Mouse (Mus musculus) embryonic facial prominence, embryonic 13.5 days (tissue): ENCODE results near the gene Sf1. TPM values are rescaled to one million over a fixed set of nuclear protein-coding genes. Genes with fewer than 3 reads are reported as not detected.

ENCODE experiments used
- ATAC-seq: fragments of 200-750 bp; cut with Nextera tagmentation; 2 replicates; pipeline ENCODE4 v1.8.0; 2017; ENCODE audit warnings: low read depth; ENCODE audit not compliant: insufficient number of reproducible peaks, insufficient read depth, low FRiP score, low TSS enrichment
- H3K27ac ChIP-seq: fragments of 300-500 bp; sonication (generic); 2 replicates; pipeline ENCODE4 v1.5.1; 2015; ENCODE audit warnings: moderate library complexity, mild to moderate bottlenecking, inconsistent platforms
- H3K27me3 ChIP-seq: fragments of 300-500 bp; sonication (generic); 2 replicates; pipeline ENCODE4 v1.6.1; 2015; ENCODE audit warnings: mild to moderate bottlenecking, inconsistent platforms
- H3K36me3 ChIP-seq: fragments of 300-500 bp; sonication (generic); 2 replicates; pipeline ENCODE4 v1.6.1; 2015; ENCODE audit warnings: mild to moderate bottlenecking, inconsistent platforms
- H3K4me1 ChIP-seq: fragments of 300-500 bp; sonication (generic); 2 replicates; pipeline ENCODE4 v1.6.1; 2015; ENCODE audit warnings: inconsistent platforms
- H3K4me2 ChIP-seq: fragments of 300-500 bp; sonication (generic); 2 replicates; pipeline ENCODE4 v1.6.1; 2015; ENCODE audit warnings: moderate library complexity, mild to moderate bottlenecking, inconsistent platforms
- H3K4me3 ChIP-seq: fragments of 300-500 bp; sonication (generic); 2 replicates; pipeline ENCODE4 v1.5.1; 2015; ENCODE audit warnings: mild to moderate bottlenecking, inconsistent platforms
- H3K9ac ChIP-seq: fragments of 300-500 bp; sonication (generic); 2 replicates; pipeline ENCODE4 v1.6.1; 2015; ENCODE audit warnings: mild to moderate bottlenecking, inconsistent platforms
- H3K9me3 ChIP-seq: fragments of 300-500 bp; sonication (generic); 2 replicates; pipeline ENCODE4 v1.6.1; 2016; ENCODE audit warnings: inconsistent platforms
- WGBS: fragments of 180-500 bp; shearing (Covaris S2); methylation state at CpG from one replicate; pipeline ENCODE4 v1.1.7; 2015; ENCODE audit warnings: mixed read lengths; 5-methylcytosine and 5-hydroxymethylcytosine counted together
- polyA plus RNA-seq: library from polyadenylated mRNA; unstranded; fragments of >200 nt; fragmentation: Nextera tagmentation; extraction: Ambion mirVana; gene quantifications from 2 replicates; pipeline ENCODE4 v1.2.1, GENCODE M21; 2015

The Sf1 gene
- polyA plus RNA-seq, 1 experiment from 2014 or later = 151 TPM

DNA sequence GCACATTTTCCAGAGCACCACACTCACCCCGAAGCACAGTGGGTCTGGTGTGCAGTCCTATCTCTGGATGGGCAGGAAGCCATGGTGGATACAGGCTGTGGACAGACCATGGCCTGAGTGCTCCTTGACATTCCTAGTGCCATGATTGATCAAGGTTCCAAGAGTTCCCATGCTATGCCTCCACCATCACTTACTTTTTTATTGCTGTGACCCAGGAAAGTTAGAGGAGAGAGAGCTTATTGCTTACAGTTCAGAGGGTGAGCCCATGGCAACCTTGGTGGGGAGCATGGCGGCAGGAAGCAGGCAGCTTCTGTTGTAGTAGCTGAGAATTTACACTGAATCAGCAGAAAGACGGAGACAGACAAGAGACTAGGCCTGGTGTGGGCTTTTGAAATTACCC is 2.2 kb upstream of the Sf1 start:
- Histone ChIP-seq H3K27ac (no peak overlapping the region), H3K4me1 (peaks cover 15% of the 10 kb centered on the region), H3K9ac (no peak overlapping the region), H3K9me3 (no peaks in the 10 kb centered on the region), H3K27me3 (no peaks in the 10 kb centered on the region), H3K36me3 (peaks cover 22% of the 10 kb centered on the region), H3K4me3 (no peak overlapping the region), H3K4me2 (no peak overlapping the region)
- 95% methylated on average over 3 of the region's 3 CpGs for WGBS
- ATAC-seq = no peak

DNA sequence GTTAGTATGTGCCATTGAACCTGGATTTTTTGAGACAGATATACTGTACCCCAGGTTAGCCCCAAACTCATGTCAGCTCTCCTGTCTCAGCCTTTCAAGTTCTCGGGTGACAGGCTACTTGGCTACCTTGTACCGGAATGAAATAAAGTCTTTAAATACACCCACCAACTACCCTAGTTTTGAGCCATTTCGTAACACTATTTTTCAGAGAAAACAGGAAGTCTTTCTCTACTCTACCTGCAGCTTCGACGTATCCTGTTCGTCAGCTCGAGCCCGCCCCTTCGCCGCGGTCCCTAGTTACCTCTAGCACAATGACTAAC is 439 bp upstream of the Sf1 start:
- Histone ChIP-seq H3K4me3 (peak overlapping the region; percentile 98), H3K27me3 (no peaks in the 10 kb centered on the region), H3K9ac (peak overlapping the region; percentile 99), H3K9me3 (no peaks in the 10 kb centered on the region), H3K4me1 (peaks cover 24% of the 10 kb centered on the region), H3K36me3 (peaks cover 39% of the 10 kb centered on the region), H3K27ac (peak overlapping the region; percentile 49), H3K4me2 (peak overlapping the region; percentile 66)
- no peak for ATAC-seq
- 2% methylated on average over 11 of the region's 11 CpGs for WGBS

DNA sequence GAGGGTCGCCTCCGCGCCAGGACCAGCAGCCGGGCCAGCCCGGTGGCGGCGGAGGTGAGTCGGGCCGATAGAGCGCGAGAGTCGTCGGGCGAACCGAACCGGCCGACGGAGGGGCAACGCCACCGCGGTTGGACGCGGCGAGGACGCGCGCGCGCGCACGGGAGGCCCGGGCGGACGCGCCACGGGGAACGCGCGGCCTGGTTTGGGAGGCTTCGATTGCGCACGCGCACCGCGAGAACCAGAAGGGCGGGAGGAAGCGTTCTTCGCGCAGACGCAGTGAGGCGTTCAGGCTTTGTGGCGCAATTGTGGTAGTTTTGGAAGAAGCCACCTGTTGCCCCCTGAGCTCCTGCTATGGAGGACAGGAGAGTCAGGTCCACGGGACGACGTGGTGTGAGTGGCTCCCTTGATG is 831 bp downstream of the Sf1 start:
- no peaks in the 10 kb centered on the region for H3K9me3 ChIP-seq
- under 1% methylated on average over 55 of the region's 55 CpGs for WGBS
- H3K4me1 ChIP-seq = peaks cover 24% of the 10 kb centered on the region
- peak overlapping the region; percentile 81 for H3K4me2 ChIP-seq
- peak overlapping the region; percentile 99 for H3K9ac ChIP-seq
- H3K27ac ChIP-seq = peak overlapping the region; percentile 98
- peak overlapping the region; percentile 98 for H3K4me3 ChIP-seq
- no peaks in the 10 kb centered on the region for H3K27me3 ChIP-seq
- ATAC-seq = no peak
- H3K36me3 ChIP-seq = peaks cover 45% of the 10 kb centered on the region

DNA sequence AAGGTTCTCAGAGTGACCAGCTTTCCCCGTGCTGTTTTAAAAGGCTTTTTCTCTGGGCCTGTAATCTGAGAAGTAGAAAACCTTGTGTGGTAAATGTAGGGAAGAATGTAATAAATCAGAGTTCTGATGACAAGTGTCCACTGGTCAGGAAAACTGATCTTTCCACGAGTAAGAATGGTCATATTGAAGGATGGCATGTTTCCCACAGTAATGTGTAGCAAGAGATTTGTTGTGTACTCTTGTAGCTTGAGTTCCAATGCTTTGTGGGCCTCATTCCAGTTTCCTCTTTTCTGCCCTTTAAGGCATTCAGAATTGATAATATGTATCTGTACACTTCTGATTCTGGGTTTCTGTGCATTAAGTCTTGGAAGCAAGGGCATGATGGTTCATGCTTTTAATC is 1.4 kb downstream of the Sf1 start:
- Histone ChIP-seq H3K27ac (no peak overlapping the region), H3K4me3 (peak overlapping the region; percentile 98), H3K9me3 (no peaks in the 10 kb centered on the region), H3K4me2 (peak overlapping the region; percentile 81), H3K27me3 (no peaks in the 10 kb centered on the region), H3K36me3 (peaks cover 51% of the 10 kb centered on the region), H3K9ac (peak overlapping the region; percentile 99), H3K4me1 (peaks cover 24% of the 10 kb centered on the region)
- no peak for ATAC-seq
- WGBS = 3% methylated on average over 2 of the region's 2 CpGs

DNA sequence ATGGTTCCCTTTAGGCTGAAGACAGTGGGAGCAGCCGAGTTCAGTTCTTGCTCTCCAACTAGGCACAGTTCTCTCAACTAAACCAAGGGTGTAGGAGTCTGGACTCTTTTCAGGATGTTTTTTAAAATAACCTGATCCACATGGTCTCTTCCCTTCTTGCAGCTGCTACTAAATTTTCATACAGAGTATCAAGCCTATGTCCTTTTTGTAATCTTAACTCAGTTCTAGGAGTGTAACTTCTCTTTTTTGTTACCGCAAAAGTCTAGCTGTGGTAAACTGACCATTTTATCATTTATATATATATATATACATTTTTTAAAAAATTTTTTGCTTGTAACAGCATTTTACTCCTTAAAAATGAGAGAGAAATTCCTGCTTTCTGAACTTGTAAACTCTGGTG is 6.7 kb downstream of the Sf1 start:
- ATAC-seq = no peak
- Histone ChIP-seq H3K9me3 (no peaks in the 10 kb centered on the region), H3K27me3 (no peaks in the 10 kb centered on the region), H3K4me1 (peaks cover 16% of the 10 kb centered on the region), H3K27ac (no peak overlapping the region), H3K4me3 (no peak overlapping the region), H3K4me2 (no peak overlapping the region), H3K36me3 (peaks cover 95% of the 10 kb centered on the region), H3K9ac (no peak overlapping the region)
- WGBS = 82% methylated on average over 2 of the region's 2 CpGs

DNA sequence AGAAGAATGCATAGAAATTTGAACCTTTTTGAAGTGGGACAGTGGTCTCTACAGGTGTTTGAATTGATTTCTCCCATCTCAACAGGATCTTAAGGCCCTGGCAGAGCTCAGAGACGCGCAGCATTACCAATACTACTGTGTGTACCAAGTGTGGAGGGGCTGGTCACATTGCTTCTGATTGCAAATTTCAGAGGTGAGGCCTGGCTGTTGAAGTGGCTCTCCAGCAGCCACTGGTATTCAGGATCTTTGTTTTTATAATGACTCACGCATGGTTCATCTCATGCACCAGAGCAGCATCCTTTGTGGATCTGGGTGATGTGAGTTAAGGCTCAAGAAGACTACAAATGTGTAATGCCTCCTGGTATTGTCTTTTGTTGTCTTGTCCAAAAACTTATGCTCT is 8.9 kb downstream of the Sf1 start:
- Histone ChIP-seq H3K36me3 (peaks cover 95% of the 10 kb centered on the region), H3K27me3 (no peaks in the 10 kb centered on the region), H3K4me1 (peaks cover 1% of the 10 kb centered on the region; the same call in 1 of the 2 replicates), H3K9ac (no peak overlapping the region), H3K9me3 (no peaks in the 10 kb centered on the region), H3K4me3 (no peak overlapping the region), H3K4me2 (no peak overlapping the region), H3K27ac (no peak overlapping the region)
- ATAC-seq = no peak
- 96% methylated on average over 3 of the region's 3 CpGs for WGBS

DNA sequence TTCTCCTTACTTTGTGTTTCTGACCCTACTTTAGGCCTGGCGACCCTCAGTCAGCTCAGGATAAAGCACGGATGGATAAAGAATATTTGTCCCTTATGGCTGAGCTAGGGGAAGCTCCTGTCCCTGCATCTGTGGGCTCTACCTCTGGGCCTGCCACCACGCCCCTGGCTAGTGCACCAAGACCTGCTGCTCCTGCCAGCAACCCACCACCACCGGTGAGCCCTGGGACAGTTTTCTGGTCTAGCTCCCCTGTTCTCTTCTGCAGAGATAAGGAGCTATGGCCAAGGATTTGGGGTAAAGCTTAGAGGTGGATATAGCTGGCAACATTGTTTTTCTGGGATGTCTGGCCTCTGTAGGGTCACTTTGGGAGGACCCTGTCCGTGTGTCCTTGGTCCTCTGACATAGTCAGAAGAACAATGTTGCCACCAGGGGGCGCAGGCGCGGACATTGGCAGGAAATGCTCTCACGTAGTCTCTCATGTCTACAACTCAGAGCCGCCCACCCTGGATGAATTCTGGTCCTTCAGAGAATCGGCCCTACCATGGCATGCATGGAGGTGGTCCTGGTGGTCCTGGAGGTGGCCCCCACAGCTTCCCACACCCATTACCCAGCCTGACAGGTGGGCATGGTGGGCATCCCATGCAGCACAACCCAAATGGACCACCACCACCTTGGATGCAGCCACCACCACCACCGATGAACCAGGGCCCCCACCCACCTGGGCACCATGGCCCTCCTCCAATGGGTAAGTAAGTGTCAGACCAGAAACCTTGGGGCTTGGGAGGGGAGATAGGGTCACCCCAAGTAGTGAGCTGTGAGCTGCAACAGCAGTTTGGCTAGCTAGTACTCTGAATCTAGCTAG is 10.3 kb downstream of the Sf1 start:
- ATAC-seq = peak; percentile 54; the same call in 1 of the 2 replicates
- WGBS = 69% methylated on average over 12 of the region's 12 CpGs
- Histone ChIP-seq H3K9me3 (no peaks in the 10 kb centered on the region), H3K4me3 (no peak overlapping the region), H3K27ac (no peak overlapping the region), H3K4me1 (no peaks in the 10 kb centered on the region), H3K4me2 (no peak overlapping the region), H3K9ac (no peak overlapping the region), H3K27me3 (no peaks in the 10 kb centered on the region), H3K36me3 (peaks cover 96% of the 10 kb centered on the region)

DNA sequence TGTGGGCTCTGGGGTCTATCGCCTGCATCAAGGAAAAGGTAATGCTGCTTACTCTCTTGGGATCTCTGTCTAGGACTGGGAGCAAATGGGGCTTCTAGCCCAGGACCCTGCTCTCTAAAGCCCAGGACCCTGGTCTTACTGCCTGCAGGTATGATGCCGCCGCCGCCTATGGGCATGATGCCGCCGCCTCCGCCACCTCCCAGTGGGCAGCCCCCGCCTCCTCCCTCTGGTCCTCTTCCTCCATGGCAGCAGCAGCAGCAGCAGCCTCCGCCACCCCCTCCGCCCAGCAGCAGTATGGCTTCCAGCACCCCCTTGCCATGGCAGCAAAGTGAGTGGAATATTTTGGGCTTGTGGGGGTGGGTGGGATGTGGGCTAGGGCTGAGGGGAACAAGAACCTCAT is 11.1 kb downstream of the Sf1 start:
- Histone ChIP-seq H3K4me3 (no peak overlapping the region), H3K27ac (no peak overlapping the region), H3K27me3 (no peaks in the 10 kb centered on the region), H3K9ac (no peak overlapping the region), H3K36me3 (peaks cover 98% of the 10 kb centered on the region), H3K9me3 (no peaks in the 10 kb centered on the region), H3K4me2 (no peak overlapping the region), H3K4me1 (no peaks in the 10 kb centered on the region)
- 97% methylated on average over 10 of the region's 10 CpGs for WGBS
- no peak for ATAC-seq

DNA sequence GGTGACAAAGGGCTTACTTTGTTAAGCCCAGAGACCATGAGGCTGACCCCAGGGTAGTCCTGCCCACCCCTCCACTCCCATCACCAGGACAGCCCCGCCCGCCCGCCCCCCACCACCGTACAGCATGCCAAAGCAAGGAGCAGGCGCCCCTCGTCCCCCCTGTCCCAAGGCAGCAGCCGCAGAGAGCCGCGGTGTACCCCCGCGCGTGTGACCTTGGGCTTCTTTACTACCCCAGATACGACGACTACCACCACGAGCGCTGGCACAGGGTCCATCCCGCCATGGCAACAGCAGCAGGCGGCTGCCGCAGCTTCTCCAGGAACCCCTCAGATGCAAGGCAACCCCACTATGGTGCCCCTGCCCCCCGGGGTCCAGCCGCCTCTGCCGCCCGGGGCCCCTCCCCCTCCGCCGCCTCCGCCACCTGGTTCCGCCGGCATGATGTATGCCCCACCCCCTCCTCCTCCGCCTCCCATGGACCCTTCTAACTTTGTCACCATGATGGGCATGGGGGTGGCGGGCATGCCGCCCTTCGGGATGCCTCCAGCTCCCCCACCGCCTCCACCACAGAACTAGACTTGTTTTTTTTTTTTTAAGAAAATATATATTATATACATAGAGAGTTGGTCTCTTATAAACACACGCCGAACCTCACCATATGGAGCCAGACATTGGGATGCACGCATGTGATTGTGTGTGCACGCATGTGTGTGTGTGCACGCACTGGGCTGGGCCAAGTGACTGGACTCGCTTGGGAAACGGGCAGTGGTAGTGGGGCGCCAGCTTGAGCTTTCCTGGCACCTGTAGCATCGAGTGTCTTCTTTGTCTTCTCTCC is 12.1 kb downstream of the Sf1 start:
- H3K9ac ChIP-seq = no peak overlapping the region
- WGBS = 92% methylated on average over 40 of the region's 42 CpGs
- no peak overlapping the region for H3K4me3 ChIP-seq
- peaks cover 95% of the 10 kb centered on the region for H3K36me3 ChIP-seq
- H3K27ac ChIP-seq = no peak overlapping the region
- no peak for ATAC-seq
- no peak overlapping the region for H3K4me2 ChIP-seq
- H3K27me3 ChIP-seq = no peaks in the 10 kb centered on the region
- H3K4me1 ChIP-seq = no peaks in the 10 kb centered on the region
- no peaks in the 10 kb centered on the region for H3K9me3 ChIP-seq

DNA sequence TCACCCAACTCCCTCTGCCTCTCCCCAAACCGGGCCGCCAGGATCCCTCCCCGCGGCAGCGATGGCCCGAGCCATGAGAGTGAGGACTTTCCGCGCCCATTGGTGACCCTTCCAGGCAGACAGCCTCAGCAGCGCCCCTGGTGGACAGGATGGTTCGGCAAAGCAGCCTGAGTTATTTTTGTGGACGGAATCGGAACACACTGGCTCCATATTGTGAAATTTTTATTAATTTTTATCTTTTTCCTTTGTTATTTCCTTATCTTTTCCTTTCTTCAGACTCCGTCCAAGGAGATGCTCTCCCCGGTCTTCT is 12.7 kb downstream of the Sf1 start:
- no peak for ATAC-seq
- no peaks in the 10 kb centered on the region for H3K9me3 ChIP-seq
- H3K4me1 ChIP-seq = no peaks in the 10 kb centered on the region
- no peak overlapping the region for H3K27ac ChIP-seq
- WGBS = 81% methylated on average over 14 of the region's 14 CpGs
- H3K9ac ChIP-seq = no peak overlapping the region
- H3K36me3 ChIP-seq = peaks cover 89% of the 10 kb centered on the region
- H3K4me3 ChIP-seq = no peak overlapping the region
- no peaks in the 10 kb centered on the region for H3K27me3 ChIP-seq
- no peak overlapping the region for H3K4me2 ChIP-seq

DNA sequence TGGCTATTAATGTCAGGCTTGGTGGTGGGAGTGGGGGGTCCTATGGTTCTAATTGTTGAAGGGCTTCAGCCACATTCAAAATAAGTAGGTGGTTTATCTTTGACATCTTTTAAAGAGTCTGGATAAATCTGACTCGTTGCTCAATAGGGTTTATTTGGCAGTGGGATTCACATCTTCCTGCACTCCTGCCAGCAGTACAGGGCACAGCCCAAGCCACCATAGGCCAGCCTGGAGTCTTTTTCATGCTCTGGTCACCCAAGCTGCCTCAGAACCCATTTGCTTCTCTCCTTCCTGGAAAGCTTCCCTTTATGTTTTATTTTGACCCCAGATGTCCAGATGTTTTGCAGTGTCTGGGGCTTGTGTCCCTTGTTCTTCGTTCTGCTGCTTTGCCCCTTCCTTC is 13.2 kb downstream of the Sf1 start:
- H3K9me3 ChIP-seq = no peaks in the 10 kb centered on the region
- WGBS = 86% methylated on average over 2 of the region's 2 CpGs
- no peak overlapping the region for H3K27ac ChIP-seq
- H3K36me3 ChIP-seq = peaks cover 85% of the 10 kb centered on the region
- ATAC-seq = no peak
- no peaks in the 10 kb centered on the region for H3K27me3 ChIP-seq
- no peaks in the 10 kb centered on the region for H3K4me1 ChIP-seq
- no peak overlapping the region for H3K4me3 ChIP-seq
- no peak overlapping the region for H3K9ac ChIP-seq
- no peak overlapping the region for H3K4me2 ChIP-seq
